Mouse (Mus musculus) limb, embryonic 12.5 days (tissue): ENCODE data around the gene Polr2f. TPM values are rescaled to one million over a fixed set of nuclear protein-coding genes. Genes with fewer than 3 reads are reported as not detected.

Source experiments
- ATAC-seq: fragments of 200-750 bp; cut with Nextera tagmentation; 2 replicates; pipeline ENCODE4 v1.8.0; 2017; ENCODE audit warnings: low read depth, moderate TSS enrichment; ENCODE audit not compliant: insufficient number of reproducible peaks, insufficient read depth, low FRiP score, low TSS enrichment
- H3K27ac ChIP-seq: fragments of 300-500 bp; sonication (generic); 2 replicates; pipeline ENCODE4 v1.5.1; 2016; ENCODE audit warnings: mild to moderate bottlenecking, moderate library complexity
- H3K27me3 ChIP-seq: fragments of 300-500 bp; sonication (generic); 2 replicates; pipeline ENCODE4 v1.6.1; 2016; ENCODE audit warnings: mild to moderate bottlenecking, moderate library complexity
- H3K36me3 ChIP-seq: fragments of 300-500 bp; sonication (generic); 2 replicates; pipeline ENCODE4 v1.6.1; 2016; ENCODE audit warnings: mild to moderate bottlenecking, moderate library complexity
- H3K4me1 ChIP-seq: fragments of 300-500 bp; sonication (generic); replicated peaks from 2 replicates; pipeline ENCODE4 v1.6.1; 2016
- H3K4me2 ChIP-seq: fragments of 300-500 bp; sonication (generic); 2 replicates; pipeline ENCODE4 v1.6.1; 2016; ENCODE audit warnings: mild to moderate bottlenecking, moderate library complexity
- H3K4me3 ChIP-seq: fragments of 300-500 bp; sonication (generic); replicated peaks from 2 replicates; pipeline ENCODE4 v1.5.1; 2016; ENCODE audit warnings: mild to moderate bottlenecking
- H3K9ac ChIP-seq: fragments of 300-500 bp; sonication (generic); replicated peaks from 2 replicates; pipeline ENCODE4 v1.6.1; 2016; ENCODE audit warnings: mild to moderate bottlenecking, moderate library complexity
- H3K9me3 ChIP-seq: fragments of 300-500 bp; sonication (generic); 2 replicates; pipeline ENCODE4 v1.6.1; 2016; ENCODE audit warnings: mild to moderate bottlenecking, moderate library complexity
- WGBS: fragments of 180-500 bp; shearing (Covaris S2); methylation state at CpG from one replicate; pipeline ENCODE4 v1.1.7; 2016; 5-methylcytosine and 5-hydroxymethylcytosine counted together
- polyA plus RNA-seq: library from polyadenylated mRNA; unstranded; fragments of >200 nt; fragmentation: Nextera tagmentation; extraction: Ambion mirVana; gene quantifications from 2 replicates; pipeline ENCODE4 v1.2.1, GENCODE M21; 2016

Gene Polr2f
- polyA plus RNA-seq, 1 experiment from 2014 or later, result 382 TPM

DNA sequence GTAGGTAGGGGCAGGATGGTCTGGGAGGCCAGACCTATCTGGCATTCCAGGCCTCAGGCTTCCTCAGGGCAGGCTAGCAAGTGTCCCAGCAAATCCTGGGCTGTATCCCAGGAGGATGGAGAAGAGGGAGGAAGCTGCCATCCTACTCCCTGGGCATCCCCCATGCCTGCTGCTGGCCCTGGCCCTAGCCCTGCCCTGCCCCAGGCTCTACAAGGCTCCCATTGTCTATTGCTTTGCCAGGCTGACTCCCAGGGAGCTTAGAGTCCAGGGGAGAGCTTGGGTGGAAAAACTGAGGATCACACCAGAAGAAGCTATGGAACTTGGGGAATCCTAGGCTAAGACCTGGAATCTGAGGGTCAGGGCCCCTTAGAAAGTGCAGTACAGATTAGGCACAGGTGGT lies 39.3 kb upstream of the Polr2f start:
- ATAC-seq, result no peak
- peaks cover 27% of the 10 kb centered on the region for H3K4me1 ChIP-seq
- no peaks in the 10 kb centered on the region for H3K9me3 ChIP-seq
- 0 out of 2 replicates have a peak overlapping the region, but pooled peaks have one; percentile 12 for H3K9ac ChIP-seq
- H3K4me3 ChIP-seq, result no peak overlapping the region
- no peaks in the 10 kb centered on the region for H3K27me3 ChIP-seq
- H3K27ac ChIP-seq, result peak overlapping the region; percentile 31; the same call in 1 of the 2 replicates
- no peak overlapping the region for H3K4me2 ChIP-seq
- no peaks in the 10 kb centered on the region for H3K36me3 ChIP-seq

DNA sequence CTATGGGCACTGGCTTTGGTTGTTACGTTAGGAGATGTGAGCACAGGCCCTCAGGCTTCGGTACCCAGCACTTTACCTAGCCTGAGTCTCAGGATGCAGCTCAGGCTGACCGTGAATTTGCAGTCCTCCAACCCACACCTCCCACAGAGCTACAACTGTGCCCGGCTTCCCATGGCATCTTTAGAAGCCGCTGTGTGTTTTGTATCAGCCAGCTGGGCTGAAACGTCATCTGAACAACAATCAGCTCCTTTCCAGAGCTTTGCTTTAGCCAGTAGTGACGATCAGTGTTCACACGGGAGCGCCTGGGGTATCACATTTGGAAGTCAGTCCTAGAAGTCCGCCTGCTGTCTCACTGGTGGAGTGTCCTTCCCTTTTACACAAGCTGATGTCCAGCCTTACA lies 37.5 kb upstream of the Polr2f start:
- no peaks in the 10 kb centered on the region for H3K27me3 ChIP-seq
- H3K4me3 ChIP-seq, result no peak overlapping the region
- H3K4me1 ChIP-seq, result peaks cover 22% of the 10 kb centered on the region
- no peak for ATAC-seq
- no peaks in the 10 kb centered on the region for H3K9me3 ChIP-seq
- no peak overlapping the region for H3K4me2 ChIP-seq
- H3K9ac ChIP-seq, result no peak overlapping the region
- 76% methylated on average over 10 of the region's 10 CpGs for WGBS
- H3K27ac ChIP-seq, result no peak overlapping the region
- H3K36me3 ChIP-seq, result no peaks in the 10 kb centered on the region

DNA sequence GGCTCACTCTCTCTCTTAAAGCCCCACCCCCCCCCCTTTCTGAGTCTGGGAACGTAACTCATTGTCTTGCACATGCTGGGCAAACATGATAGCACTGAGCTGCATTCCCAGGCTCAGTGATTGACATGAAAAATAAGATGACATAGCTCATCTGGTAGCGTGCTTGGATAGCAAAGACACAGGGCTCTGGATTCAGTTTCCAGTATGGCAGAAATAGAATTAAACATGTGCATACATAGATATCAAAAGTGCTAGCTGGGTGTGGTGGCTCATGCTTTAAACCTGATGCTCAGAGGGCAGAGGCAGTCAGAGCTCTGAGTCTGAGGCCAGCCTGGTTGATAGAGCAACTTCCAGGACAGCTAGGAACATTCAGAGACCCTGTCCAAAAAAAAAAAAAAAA lies 35.0 kb upstream of the Polr2f start:
- H3K4me1 ChIP-seq, result peaks cover 35% of the 10 kb centered on the region
- peaks cover 7% of the 10 kb centered on the region for H3K27me3 ChIP-seq
- ATAC-seq, result no peak
- no peak overlapping the region for H3K4me2 ChIP-seq
- no peak overlapping the region for H3K27ac ChIP-seq
- H3K9me3 ChIP-seq, result no peaks in the 10 kb centered on the region
- 63% methylated on average over 2 of the region's 2 CpGs for WGBS
- H3K4me3 ChIP-seq, result no peak overlapping the region
- no peaks in the 10 kb centered on the region for H3K36me3 ChIP-seq
- H3K9ac ChIP-seq, result no peak overlapping the region

DNA sequence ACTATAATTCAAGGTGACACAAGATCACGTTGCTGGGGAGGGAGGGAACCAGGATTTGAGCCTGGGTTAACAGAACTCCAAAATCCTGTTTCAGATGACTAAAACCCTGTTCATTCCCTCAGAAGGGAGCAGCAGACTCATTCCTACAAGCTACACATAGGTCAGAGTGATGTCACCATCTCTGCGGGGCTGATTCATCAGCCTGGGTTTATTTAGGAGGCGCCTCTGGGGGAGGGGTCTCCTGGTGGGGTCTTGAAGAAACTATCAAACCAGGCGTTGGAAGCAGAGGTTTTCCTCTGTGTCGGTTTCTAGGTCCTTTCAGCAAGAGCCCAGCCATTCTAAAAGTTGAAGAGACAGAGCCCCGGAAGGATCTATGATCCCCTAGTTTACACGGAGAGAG lies 32.8 kb upstream of the Polr2f start:
- Histone ChIP-seq H3K9me3 (no peaks in the 10 kb centered on the region), H3K27ac (peak overlapping the region; percentile 93), H3K27me3 (peaks cover 8% of the 10 kb centered on the region), H3K4me1 (peaks cover 36% of the 10 kb centered on the region), H3K4me3 (peak overlapping the region; percentile 92), H3K9ac (peak overlapping the region; percentile 89; the same call in 1 of the 2 replicates), H3K4me2 (peak overlapping the region; percentile 96), H3K36me3 (peaks cover 10% of the 10 kb centered on the region; the same call in 1 of the 2 replicates)
- 14% methylated on average over 7 of the region's 7 CpGs for WGBS
- no peak for ATAC-seq

DNA sequence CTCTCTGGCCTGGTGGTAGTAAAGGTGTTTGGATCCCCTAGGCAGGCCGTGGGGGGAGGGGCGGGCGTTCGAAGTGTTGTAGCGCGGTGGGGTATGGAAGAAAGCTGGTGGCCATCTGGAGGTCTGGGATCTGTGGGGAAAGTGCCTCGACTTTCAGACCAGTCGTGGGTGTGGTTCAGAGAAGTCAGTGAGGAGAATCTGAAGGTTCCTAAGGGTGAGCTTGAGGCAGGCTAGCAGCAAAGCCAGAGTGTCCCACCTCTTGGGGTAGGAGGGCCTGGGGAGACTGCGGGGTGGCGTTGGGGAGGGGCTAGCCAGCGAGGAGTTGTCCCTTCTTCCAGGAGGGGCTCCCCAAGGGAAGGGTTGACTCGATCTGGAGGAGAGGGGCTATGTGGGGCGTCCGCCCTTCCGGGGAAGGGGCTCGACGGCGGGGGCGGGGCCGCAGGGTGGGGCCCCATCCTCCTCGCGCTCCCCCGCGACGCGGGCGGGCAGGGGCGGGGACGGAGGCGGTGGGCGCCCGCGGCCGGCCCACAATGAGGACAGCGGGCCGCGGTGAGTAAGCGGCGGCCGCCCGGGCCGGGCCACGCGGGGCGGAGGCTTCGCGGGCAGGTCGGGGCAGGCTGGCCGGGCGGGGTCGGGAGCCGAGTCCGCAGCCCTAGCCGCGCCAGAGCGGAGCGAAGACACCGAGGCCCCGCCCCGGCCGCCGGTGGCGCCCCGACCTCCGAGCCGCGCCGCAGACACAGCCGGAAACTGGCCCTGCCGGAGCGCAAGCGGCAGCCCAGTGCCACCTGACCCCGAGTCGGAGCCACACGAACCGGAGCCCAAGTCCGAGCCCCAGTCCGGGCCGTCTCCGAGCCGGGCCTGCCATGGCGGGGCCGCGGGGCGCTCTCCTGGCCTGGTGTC lies 32.1 kb upstream of the Polr2f start, which contains the start of gene Micall1:
Gene Micall1 (plus strand): TSS at position 478 of the 900 bp plus-strand sequence.
- Histone ChIP-seq H3K4me3 (peak within 1 kb of the TSS; percentile 92), H3K4me1 (peaks cover 36% of the 10 kb centered on the region), H3K9ac (peak within 1 kb of the TSS; percentile 89), H3K27ac (peak within 1 kb of the TSS; percentile 93), H3K27me3 (peaks cover 8% of the 10 kb centered on the region), H3K36me3 (peaks cover 16% of the 10 kb centered on the region; the same call in 1 of the 2 replicates), H3K4me2 (peak within 1 kb of the TSS; percentile 96), H3K9me3 (no peaks in the 10 kb centered on the region)
- under 1% methylated on average over 73 of the region's 85 CpGs for WGBS
- peak; percentile 87 for ATAC-seq

DNA sequence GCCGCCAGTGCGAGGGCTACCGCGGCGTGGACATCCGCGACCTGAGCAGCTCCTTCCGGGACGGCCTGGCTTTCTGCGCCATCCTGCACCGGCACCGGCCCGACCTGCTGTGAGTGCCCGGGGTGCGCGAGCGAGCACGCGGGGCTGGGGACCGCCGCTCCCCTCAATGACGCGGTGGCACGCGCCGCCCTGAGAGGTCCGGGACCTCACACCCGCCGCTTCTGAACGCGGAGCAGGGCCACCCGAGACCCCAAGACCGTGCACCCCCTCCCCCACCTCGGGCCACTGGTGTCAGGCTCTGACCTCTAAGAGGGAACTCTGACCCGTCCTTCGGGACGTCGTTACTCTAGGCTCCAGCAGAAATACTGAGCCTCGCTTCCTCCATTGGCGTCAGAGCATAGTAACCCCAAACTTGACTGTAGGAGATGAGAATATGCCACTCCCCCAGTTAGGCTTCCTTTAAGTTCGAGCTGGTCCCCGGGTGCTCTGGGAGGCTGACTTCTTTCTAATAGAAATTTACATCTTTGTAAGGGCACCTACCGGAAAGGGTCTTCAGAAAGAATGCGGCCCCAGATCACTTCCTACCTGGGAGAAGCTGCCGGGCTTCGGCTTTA lies 31.4 kb upstream of the Polr2f start:
- WGBS, result under 1% methylated on average over 46 of the region's 46 CpGs
- H3K36me3 ChIP-seq, result peaks cover 21% of the 10 kb centered on the region; the same call in 1 of the 2 replicates
- peak overlapping the region; percentile 96 for H3K4me2 ChIP-seq
- ATAC-seq, result peak; percentile 9; the same call in 1 of the 2 replicates
- H3K4me1 ChIP-seq, result peaks cover 36% of the 10 kb centered on the region
- peak overlapping the region; percentile 89 for H3K9ac ChIP-seq
- peak overlapping the region; percentile 93 for H3K27ac ChIP-seq
- H3K4me3 ChIP-seq, result peak overlapping the region; percentile 92
- H3K9me3 ChIP-seq, result no peaks in the 10 kb centered on the region
- peaks cover 8% of the 10 kb centered on the region for H3K27me3 ChIP-seq

DNA sequence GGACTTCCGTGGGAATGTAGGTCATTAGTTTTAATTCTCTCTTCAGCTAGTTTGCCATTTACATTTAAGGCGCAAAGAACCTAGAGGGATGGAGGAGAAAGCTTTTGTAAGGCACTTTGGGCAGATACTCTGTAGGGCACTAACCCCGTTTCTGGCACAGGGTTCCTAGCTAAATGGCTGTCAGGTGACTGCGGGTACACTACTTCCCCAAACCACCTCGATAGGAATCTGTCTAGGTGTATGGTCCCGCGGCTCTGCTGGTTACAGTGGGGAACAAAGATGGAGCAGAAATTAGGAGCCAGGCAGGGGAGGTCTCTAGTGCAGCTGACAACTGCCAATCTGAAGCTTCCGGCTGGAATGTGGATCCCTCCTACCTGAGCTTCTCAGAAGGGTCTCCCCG lies 30.8 kb upstream of the Polr2f start:
- peak overlapping the region; percentile 89 for H3K9ac ChIP-seq
- H3K4me1 ChIP-seq, result peaks cover 36% of the 10 kb centered on the region
- H3K36me3 ChIP-seq, result peaks cover 27% of the 10 kb centered on the region
- no peak overlapping the region for H3K27ac ChIP-seq
- H3K4me3 ChIP-seq, result peak overlapping the region; percentile 92
- no peaks in the 10 kb centered on the region for H3K9me3 ChIP-seq
- H3K4me2 ChIP-seq, result peak overlapping the region; percentile 96
- peaks cover 8% of the 10 kb centered on the region for H3K27me3 ChIP-seq
- 18% methylated on average over 9 of the region's 9 CpGs for WGBS
- ATAC-seq, result no peak

DNA sequence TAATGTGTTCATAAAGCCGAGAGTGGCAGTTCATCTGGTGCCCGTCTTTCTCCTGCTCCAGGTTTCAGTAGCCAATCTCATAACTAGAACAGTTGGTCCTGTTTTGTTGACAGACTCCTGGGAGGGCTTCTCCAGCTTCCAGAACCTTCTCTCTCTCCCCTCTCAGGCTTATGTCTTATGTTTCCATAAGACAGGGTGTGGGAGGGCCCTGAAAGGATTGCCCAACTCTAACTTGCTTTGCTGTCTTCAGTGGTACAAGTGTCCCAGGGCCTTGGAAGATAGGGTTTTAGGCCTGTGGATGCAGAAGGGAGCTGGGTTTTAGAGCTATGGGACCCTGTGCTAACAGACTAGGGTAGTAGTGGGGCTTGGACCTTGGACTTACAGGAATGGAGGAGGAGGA lies 30.3 kb upstream of the Polr2f start:
- peaks cover 36% of the 10 kb centered on the region for H3K4me1 ChIP-seq
- peak overlapping the region; percentile 92 for H3K4me3 ChIP-seq
- no peak for ATAC-seq
- peak overlapping the region; percentile 96 for H3K4me2 ChIP-seq
- H3K9me3 ChIP-seq, result no peaks in the 10 kb centered on the region
- H3K36me3 ChIP-seq, result peaks cover 32% of the 10 kb centered on the region
- WGBS, result 57% methylated on average over 2 of the region's 2 CpGs
- H3K27me3 ChIP-seq, result peaks cover 8% of the 10 kb centered on the region
- H3K27ac ChIP-seq, result no peak overlapping the region
- no peak overlapping the region; the same call in 1 of the 2 replicates for H3K9ac ChIP-seq

DNA sequence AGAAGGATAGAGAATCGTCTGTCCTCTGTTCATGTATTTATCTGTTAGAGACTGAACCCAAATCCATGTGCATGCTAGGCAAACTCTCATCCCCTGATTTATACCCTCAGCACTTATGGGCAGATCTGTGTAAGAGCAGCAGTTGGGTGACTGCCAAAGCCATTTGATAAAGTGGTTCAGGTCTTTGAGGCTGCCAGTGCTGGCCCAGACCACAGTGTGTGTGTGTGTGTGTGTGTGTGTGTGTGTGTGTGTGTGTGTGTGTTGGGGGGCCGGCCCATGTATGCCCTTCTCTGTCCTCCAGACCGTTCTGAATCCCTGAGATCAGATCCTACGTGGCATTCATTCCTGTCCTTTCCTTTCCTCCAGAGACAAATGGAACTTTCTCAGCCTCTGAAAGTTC lies 29.0 kb upstream of the Polr2f start:
- H3K9ac ChIP-seq, result no peak overlapping the region
- no peak for ATAC-seq
- no peak overlapping the region for H3K4me2 ChIP-seq
- no peaks in the 10 kb centered on the region for H3K9me3 ChIP-seq
- H3K4me3 ChIP-seq, result no peak overlapping the region
- peaks cover 44% of the 10 kb centered on the region for H3K36me3 ChIP-seq
- H3K27ac ChIP-seq, result no peak overlapping the region
- WGBS, result 91% methylated on average over 4 of the region's 4 CpGs
- peaks cover 36% of the 10 kb centered on the region for H3K4me1 ChIP-seq
- H3K27me3 ChIP-seq, result peaks cover 8% of the 10 kb centered on the region

DNA sequence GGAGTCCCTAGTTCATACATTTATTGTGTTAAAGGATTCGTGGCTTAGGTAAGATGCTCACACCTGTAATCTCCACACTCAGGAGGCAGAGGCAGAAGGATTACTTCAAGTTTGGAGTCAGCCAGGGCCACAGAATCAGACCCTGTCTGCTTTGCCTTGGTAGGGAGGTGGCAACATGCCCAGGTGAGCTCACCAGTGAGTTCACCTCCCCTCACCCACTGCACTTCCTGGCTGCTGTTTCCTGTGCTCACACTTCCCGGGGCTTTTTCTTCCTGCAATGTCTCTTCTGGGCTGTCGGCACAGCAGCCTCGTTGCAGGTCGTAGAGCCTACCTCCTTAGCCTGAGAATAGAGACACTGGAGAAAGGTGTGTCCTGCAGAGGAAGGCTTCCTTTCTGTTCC lies 25.5 kb upstream of the Polr2f start:
- Histone ChIP-seq H3K27ac (0 out of 2 replicates have a peak overlapping the region, but pooled peaks have one; percentile 23), H3K36me3 (peaks cover 79% of the 10 kb centered on the region), H3K4me3 (no peak overlapping the region), H3K27me3 (peaks cover 4% of the 10 kb centered on the region; the same call in 1 of the 2 replicates), H3K4me1 (peaks cover 16% of the 10 kb centered on the region), H3K9me3 (no peaks in the 10 kb centered on the region), H3K9ac (peak overlapping the region; percentile 23; the same call in 1 of the 2 replicates), H3K4me2 (no peak overlapping the region)
- ATAC-seq, result no peak
- WGBS, result 58% methylated on average over 5 of the region's 5 CpGs

DNA sequence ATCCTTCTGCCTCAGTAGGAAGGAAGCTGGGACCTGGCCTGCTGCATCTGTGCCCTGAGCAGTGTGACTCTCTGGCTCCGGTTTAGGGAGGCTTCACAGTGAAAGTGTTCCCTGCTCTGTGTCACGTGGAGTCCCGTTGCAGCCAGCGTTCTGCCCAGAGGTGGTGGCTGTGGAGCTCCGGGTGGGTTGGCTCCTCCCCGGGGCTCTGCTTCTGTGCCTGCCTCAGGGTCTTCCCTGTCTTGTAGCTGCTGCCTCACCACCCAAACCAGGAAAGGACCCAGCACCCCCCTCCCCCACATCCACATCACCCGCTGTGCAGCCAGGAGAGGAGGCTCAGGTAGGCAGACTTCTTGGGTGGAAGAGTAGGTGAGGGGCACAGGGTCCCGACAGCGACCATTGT lies 21.3 kb upstream of the Polr2f start:
- 80% methylated on average over 9 of the region's 9 CpGs for WGBS
- Histone ChIP-seq H3K36me3 (peaks cover 98% of the 10 kb centered on the region), H3K27ac (no peak overlapping the region), H3K9me3 (no peaks in the 10 kb centered on the region), H3K4me3 (no peak overlapping the region), H3K27me3 (no peaks in the 10 kb centered on the region), H3K4me2 (no peak overlapping the region), H3K4me1 (0 out of 2 replicates have a peak, but pooled peaks cover 3% of the 10 kb centered on the region), H3K9ac (no peak overlapping the region)
- ATAC-seq, result no peak
